Mouse (Mus musculus) heart, adult 8-10 months (tissue): ENCODE results near the gene Fam208b. TPM values are rescaled to one million over a fixed set of nuclear protein-coding genes. Genes with fewer than 3 reads are reported as not detected.
"Not testable (repeated sequence)": the region's sequence is repeated elsewhere in the genome, so short reads cannot be mapped to it uniquely, and the experiment has no call there.

ENCODE experiments used
- DNase-seq: peaks from one replicate; pipeline ENCODE4 v3.0.0; 2022; ENCODE audit warnings: low spot score
- total RNA-seq, 4 experiments: library from RNA; stranded (reverse); gene quantifications; 2 replicates each; pipeline ENCODE4 v1.2.4; 2022

Fam208b gene
- total RNA-seq, 4 experiments from 2014 or later, result 10.5 to 14.1 (median 12.5) TPM

DNA sequence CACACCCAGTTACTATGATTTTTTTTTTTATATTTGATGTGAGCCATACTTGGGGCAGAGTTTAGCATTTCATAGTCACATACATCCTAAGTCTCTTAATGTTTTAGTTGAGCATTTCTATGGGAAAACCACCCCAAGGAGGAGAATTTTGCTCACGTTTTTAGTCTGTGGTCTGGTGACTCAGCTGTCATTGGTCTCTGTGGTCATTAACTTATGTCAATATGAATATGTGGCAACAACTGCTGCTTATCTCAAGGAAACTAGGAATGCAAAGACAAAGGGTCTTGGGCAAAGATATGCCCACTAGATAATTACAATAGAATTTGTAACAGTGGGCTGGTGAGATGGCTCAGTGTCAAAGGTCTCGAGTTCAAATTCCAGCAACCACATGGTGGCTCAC lies 47.0 kb downstream of the Fam208b start:
- no peak for DNase-seq

DNA sequence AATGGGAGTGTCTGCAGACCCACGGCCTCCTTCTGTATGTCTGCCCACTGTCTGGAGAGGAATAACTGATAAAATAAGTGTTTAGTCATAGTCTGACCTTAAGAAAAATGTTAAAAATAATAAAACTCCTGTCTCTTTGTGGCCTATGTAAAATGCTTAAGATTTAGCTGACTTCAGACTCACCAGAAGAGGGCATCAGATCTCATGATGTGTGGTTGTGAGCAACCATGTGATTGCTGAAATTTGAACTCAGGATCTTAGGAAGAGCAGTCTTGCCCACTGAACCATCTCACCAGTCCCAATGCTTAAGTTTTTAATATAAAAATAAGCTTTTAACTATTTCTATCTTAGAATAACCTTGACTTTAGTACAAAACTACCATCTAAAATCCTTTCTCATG lies 47.8 kb downstream of the Fam208b start:
- DNase-seq, result no peak

DNA sequence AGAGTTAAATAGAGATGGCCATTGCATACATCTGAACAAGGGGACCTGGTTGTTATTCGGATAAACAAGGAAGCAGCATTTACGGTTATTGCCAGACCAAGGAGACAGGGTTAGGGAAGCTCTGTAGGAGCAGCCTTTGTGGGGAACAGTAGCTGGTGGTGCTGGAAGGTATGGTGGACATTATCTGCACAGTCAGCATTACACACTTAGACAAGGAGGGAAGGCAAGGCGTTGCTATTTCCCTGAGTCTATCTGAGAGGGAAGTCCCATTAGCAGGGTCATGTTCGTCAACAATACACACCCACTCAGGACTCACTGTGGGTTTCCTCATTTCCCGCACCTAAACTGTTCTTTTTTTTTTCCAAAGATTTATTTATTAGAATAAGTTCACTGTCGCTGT lies 63.1 kb downstream of the Fam208b start:
- DNase-seq, result no peak

GRCm38 (mm10) chr13:3547410-3547809 lies 63.5 kb downstream of the Fam208b start:
- peak; percentile 48 for DNase-seq

GRCm38 (mm10) chr13:3544925-3545324 lies 66.0 kb downstream of the Fam208b start:
- DNase-seq, result no peak

GRCm38 (mm10) chr13:3544077-3544874 lies 66.6 kb downstream of the Fam208b start:
- no peak for DNase-seq

GRCm38 (mm10) chr13:3541159-3541782 lies 69.6 kb downstream of the Fam208b start:
- DNase-seq, result peak; percentile 24

- no peak for DNase-seq
Observed at GRCm38 (mm10) chr13:3540166-3540565, 70.7 kb downstream of the Fam208b start.

GRCm38 (mm10) chr13:3538969-3539562 lies 71.8 kb downstream of the Fam208b start:
- no peak for DNase-seq

DNA sequence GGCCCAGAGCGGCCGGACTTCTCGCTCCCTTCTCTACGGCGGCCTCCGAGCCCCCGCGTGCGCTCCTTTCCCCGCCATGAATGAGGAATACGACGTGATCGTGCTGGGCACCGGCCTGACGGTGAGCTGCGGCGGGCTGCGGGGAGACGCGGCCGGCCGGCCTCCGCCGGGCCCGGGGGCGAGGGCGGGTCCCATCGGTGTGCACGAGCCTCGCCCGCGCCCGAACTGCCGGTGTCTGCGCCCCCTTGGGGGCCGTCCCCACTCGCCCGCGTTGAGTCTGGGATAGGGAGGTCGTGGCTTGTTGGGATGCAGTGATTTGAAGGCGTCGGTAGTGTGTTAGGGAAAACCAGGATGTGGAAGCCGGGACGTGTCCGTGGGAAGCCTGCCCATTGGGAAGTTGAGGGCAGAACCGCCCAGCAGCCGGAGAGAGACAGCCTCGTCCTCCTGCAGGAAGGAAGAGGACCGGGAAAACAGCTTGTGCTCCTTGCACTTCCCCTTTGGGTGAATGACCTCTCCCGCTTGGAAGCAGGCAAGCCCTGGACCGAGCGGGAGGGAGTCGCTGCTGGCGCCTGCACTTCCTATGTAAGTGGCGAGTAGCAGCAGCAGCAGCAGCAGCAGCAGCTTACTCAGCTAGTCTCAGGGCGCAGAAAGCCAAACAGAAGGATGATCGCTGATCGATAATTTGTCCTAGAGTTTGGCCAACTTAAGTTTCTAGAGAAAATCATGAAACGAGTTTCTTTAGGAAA lies 72.5 kb downstream of the Fam208b start:
- DNase-seq, result peak; percentile 90

GRCm38 (mm10) chr13:3537594-3538222 lies 73.2 kb downstream of the Fam208b start, which contains the start of gene Gdi2:
Gene Gdi2, plus strand, starts transcription at chr13:3538063.
- DNase-seq, result peak; percentile 92

DNA sequence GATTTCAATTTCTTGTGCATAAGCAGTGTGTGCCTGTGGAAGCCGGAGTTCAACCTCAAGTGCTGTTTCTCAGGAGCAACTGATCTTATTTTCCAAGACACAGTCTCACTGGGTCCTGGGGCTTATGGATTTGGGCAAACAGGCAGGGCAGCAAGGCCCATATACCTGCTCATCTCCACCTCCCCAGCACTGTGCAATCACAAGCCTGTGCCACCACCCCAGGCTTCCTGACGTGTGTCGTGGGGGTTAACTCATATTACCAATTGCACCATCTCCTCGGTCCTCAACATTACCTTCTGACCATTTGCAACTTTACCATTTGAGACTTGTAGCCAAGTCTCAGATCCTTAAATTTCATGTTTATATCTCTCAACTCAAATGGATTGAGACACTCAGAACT lies 76.8 kb downstream of the Fam208b start:
- no peak for DNase-seq

DNA sequence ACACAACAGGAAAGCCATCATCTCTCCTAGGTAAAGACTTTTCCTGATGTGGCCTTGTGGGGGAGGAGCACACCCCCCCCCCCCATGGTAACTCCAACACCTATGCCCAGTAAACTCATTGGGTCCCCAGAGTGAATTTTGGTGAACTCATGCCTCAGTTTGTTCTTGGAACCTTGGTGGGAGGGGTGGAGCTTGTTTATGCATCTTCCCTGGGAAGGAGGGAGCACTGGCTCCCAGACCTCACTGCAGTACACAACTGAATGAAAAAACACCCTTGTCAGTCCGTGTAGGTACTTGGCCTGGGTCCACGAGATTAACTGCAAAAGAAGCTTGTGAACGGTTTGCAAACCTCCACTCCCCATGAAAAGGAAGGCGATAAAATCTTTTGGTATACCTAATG lies 78.5 kb downstream of the Fam208b start:
- no peak for DNase-seq

- no peak for DNase-seq
Observed at GRCm38 (mm10) chr13:3531692-3532320, 79.1 kb downstream of the Fam208b start.

GRCm38 (mm10) chr13:3531176-3531575 lies 79.7 kb downstream of the Fam208b start:
- DNase-seq, result not testable (repeated sequence)

DNA sequence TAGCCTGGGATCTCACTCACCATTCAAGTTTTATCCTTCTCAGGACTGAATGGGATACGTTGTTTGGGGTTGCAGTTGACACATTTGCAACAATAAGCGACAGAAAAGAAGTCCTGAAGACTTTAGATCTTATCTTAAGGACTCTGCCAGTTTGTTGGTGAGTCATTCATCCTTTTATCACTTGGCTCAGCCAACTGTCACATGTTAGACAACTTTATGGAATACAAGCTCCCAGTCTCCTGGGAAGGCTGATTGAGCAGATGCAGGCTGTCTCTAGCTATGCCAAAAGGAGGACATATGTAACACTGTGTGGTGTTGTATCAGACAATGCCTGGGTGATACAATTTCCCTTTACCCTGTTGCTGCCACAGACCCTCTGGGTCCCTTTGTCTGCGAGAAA lies 80.5 kb downstream of the Fam208b start:
- DNase-seq, result no peak

DNA sequence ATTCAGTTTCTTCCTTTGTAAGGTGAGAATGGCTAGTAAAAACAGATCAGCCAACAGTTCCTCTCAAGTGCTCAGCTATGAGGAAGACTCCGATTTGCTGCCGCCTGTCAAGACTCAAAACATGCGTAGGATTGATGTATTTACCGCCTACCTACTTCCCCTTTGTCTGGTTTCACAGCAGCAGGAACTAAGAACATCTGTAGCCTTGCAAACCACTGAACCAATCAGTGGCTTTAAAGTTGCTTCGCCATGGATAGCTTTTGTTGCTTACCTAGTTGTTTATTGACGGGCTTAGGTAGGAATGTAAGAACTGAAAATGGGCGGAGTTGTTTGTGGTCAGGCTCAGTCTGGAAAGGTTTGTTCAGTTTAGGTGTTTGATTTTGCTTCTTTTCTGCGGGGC lies 84.6 kb downstream of the Fam208b start:
- peak; percentile 34 for DNase-seq

DNA sequence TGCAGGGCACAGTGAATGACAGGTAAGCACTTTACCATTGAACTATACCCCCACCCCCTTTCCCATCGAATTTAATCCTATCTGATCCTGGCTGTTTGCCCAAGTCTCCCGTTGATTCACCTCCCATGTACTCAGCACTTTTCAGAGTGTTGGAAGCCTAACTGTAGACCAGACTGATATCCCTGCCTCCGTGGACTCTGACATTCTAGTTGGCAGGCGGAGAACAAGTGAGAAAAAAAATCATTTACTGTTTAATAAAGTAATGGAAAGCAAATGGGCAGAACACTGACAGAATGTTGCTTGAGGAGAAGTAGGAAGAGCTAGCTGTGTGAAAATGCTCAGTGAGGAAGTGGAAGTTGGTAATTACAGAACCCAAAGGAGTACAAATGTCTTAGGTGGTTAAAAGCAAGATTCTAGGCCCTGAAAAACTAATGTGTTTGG lies 85.3 kb downstream of the Fam208b start:
- DNase-seq, result no peak

GRCm38 (mm10) chr13:3523946-3524345 lies 87.0 kb downstream of the Fam208b start:
- DNase-seq, result no peak

GRCm38 (mm10) chr13:3523459-3523858 lies 87.4 kb downstream of the Fam208b start:
- DNase-seq, result no peak

DNA sequence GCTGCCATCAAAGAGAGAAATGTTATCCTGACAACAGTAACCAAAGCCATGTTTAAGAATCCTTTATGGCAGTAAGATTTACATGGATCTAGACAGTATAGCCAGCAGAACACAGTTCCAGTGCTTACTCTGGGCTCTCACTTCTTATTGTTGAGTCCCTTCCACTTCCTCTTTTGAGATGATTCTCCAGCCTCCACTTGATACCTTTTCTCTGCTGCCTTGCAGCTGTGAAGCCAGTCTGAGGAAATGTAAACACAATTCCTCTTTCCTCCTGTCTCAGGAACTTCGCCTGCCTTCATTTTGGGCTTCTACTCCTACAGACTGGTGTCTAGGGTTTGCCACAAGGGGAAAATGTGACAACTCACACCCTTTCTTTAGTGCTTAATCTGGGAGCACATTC lies 90.9 kb downstream of the Fam208b start:
- not testable (repeated sequence) for DNase-seq
